Mouse (Mus musculus) bone marrow, adult 2 months (tissue): ENCODE results near the gene Kcnq1.

ENCODE experiments used
- CTCF ChIP-seq: fragments of 200-500 bp; IDR thresholded peaks from 2 replicates; pipeline ENCODE4 v1.5.1; 2011; ENCODE audit warnings: low read length, control low read depth; ENCODE audit not compliant: control insufficient read depth, insufficient read depth
- POLR2A ChIP-seq: fragments of 200-500 bp; IDR thresholded peaks from 2 replicates; pipeline ENCODE4 v1.6.1; 2011; ENCODE audit warnings: low read depth, mild to moderate bottlenecking, control low read depth, low read length, borderline replicate concordance; ENCODE audit not compliant: control insufficient read depth

DNA sequence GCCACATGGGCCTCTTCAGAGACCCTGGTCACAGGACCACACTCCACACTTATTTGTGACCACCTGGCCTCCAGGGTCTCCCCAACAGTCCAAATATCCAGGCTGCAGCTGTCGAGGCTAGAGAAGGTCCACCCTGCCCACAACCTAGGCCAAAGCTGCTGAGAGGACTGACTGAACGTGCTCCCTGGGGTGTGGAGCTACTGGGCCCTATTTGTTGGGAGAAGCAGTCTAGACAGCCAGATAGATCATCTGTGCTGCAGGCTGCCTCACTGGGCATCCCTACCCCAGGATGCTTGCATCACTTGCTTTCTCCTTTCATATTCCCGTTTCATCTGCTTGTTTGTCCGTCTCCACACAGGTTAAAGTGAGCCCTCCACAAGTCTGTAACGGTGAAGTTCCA, 356.4 kb downstream of the Kcnq1 start:
- TF ChIP-seq POLR2A (no peak), CTCF (no peak)
